Mouse (Mus musculus) spleen, postnatal 10 days (tissue): ENCODE results near the gene Crybg2.
A peak's percentile ranks its signal among the peaks of the same experiment; 100 is the strongest.

Experiments
- DNase-seq, 2 experiments: peaks; one replicate each; pipeline ENCODE4 v3.0.0; 2021 to 2022; ENCODE audit warnings: low spot score in 2 of 2

Gene Crybg2

DNA sequence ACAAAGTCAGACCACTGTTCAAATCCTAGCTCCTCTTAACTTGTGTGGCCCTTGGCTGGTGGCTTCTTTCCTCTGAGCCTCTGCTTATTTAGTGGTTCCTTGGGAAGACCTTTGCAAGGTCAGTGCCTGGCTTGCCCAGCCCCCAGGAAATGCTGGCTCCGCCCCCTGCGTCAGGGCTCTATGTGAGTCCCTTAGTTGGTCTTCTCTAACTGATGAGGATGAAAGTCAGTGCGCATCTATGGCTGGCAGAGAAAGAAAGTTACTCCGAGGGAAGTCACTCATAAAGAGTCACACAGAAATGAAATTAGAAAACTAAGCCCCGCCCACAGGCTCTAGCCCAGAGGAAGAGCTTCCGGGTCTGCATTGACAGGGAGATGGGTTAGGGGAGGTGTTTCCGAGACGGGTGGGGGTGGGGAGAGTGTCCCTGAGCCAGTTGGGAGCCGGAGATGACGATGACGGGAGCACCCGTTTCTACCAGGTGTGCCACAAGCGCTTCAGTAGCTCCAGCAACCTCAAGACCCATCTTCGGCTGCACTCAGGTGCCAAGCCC lies 2.4 kb upstream of the Crybg2 start:
- DNase-seq = no peak

GRCm38 (mm10) chr4:134058908-134059307 lies 1.7 kb upstream of the Crybg2 start:
- DNase-seq = no peak

GRCm38 (mm10) chr4:134061166-134061830 lies 683 bp downstream of the Crybg2 start:
- no peak for DNase-seq

GRCm38 (mm10) chr4:134061944-134062446 lies 1.4 kb downstream of the Crybg2 start:
- DNase-seq = no peak

- no peak for DNase-seq
Measured at GRCm38 (mm10) chr4:134062561-134062960, 1.9 kb downstream of the Crybg2 start.

DNA sequence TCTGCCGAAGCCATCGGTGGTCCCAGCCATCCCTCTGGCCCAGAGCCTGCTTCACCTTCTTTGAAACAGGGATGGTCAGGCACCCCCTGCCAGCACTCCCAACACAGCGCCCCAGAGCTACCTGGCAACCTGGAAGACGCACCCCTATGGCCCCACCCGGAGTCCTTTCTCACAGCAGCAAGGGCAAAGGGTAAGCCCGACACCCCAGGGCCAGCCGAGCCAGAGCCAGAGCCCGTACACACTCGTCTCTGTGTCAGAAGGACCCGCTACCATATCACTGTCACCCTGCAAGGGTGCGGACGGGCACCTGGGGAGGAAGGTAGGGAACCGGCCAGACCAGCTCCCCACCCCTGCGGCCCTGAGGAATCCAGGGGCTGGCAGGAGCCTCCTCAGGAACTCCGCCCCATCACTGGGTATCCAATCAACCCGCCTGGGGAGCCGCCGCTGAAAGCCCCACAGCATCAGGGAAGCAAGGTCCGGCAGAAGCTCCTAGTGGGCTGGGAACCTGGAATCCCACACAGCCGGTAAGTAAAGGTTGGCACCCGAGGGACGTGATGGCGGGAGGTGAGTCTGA lies 4.9 kb downstream of the Crybg2 start:
- DNase-seq = no peak

DNA sequence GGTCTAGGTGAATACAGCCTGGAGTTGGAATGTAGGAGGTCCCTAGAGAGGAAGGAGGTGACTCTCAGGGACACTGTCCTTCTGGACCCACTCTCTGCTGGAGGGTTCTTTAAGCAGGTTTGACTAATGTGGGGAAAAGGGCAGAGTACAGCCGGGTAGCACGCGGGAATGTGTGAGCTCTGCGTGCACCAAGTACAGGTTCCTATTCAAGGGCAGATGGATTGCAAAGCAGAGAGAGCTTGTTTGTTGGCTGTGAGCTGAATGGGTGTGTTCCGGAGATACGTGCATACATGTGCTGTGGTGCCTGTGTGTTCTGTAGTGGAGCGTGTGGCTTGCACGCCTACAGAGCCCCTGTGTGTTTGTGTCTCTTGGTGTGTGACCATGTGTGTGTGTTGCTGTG lies 6.8 kb downstream of the Crybg2 start:
- no peak for DNase-seq

DNA sequence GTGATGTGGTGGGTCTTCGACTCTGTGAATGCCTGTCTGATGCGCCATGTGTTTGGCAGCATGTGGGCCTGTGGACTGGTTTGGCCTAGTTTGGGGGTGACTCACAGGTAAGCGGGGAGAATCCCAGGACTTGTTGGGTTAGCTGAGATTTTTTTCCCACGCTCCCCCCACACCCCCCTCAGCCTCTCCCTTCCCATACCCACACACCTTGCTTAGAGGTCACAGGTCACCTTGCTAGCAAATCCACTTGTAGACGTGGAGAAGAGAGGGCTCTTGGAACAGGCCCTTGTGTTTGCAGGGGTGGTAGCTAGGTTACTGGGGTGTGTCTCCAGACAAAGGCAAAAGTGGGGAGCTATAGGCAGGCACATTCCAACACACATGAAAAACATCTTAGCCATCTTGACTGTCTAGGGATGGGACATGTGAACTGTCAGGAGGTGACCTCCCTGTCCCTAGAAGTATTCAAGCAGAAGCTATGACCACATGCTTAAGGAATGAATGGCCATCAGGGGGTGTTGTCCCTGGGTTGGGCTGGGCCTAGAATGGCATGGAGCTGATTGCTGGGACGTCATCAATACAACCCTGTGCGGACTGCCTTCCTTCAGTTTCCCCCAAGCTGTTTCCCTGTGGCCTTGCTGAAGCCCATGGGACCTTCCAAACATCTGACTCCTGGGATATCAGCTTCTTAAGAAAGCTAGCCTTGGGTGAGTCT lies 7.4 kb downstream of the Crybg2 start:
- DNase-seq = no peak

GRCm38 (mm10) chr4:134068793-134069580 lies 8.4 kb downstream of the Crybg2 start:
- DNase-seq = no peak

GRCm38 (mm10) chr4:134078694-134079093 lies 18.1 kb downstream of the Crybg2 start:
- DNase-seq = peak in 1 of 2 experiments; percentile 52

DNA sequence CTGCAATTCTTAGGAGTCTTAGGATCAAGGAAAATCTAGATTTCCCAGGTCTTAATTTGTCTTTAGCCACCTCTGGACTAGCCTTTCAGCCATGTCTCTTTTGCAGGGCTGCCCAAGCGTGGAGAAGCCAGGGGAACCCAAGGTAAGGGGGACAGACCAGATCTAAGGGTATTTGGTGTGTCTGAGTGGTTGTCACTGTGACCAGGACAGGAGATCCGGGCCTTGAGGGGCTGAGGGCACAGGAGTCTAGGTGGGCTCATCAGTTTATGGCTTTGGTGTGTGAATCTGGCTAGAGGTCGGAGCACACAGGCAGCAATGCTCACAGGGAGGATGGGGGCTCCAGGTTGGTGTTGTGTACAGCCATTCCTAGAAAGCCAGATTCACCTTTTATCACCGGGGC lies 20.1 kb downstream of the Crybg2 start:
- no peak for DNase-seq

DNA sequence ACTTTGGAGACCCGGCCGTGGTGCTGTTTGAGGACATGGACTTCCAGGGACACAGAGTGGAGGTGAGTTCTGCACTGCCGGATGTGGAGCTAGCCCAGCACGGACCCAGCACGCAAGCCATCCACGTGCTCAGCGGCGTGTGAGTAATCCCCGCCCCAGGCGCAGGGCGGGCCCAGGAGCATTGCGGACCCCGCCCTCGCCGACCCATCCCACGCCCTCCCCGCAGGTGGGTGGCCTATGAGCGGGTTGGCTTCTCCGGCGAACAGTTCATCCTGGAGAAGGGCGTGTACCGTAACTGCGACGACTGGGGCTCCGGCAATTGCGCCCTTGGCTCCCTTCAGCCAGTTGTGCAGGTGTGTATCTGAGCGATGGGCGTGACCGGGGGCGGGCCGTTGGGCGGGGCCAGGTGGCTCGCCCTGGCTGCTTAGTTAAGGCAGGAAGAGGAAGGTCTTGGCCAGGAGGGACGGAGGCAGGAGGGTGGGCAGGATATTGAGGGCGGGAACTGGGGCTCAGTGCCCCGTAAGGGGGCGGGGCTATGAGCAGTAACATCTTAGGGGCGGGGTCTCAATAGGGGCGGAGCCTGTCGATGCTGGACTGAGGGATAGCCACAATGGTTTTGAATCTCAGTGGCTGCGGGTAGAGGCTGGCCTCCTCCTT lies 21.2 kb downstream of the Crybg2 start:
- peak; percentile 67 to 89 for DNase-seq

DNA sequence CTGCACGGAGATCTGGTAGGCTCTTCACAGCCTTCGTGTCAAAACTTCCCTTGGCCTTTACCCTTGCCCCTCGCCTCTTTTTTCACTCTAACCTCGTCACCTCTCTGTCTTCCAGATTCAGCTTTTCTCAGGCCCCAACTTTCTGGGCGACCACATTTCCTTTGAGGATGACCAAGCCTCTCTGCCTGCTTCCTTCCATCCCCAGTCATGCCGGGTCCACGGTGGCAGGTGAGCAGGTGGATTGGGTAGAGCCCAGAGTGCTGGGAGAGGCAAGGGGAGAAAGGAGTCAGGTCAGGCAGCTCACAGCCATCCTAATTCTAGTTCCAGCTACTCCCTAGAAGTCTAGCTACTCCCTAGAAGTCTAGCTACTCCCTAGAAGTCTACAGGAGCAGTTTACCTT lies 21.8 kb downstream of the Crybg2 start:
- no peak for DNase-seq

DNA sequence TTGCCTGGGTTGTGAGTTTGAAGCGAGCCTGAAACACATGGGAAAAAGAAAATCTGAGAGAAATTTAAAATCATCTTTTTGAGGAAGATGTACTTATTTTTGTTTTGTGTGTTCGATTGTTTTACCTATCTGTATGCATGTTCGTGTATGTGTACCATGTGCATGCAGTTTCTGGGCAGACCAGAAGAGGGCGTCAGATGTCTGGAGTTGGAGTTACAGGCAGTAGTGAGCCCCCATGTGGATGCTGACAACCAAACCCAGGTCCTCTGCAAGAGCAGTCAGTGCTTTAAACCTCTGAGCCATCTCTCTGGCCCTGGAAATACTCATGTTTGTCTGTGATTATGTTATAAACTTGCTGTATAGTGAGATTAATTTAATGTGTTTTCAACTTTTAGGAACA lies 24.4 kb downstream of the Crybg2 start:
- DNase-seq = no peak

- peak in 1 of 2 experiments; percentile 63 for DNase-seq
Measured at GRCm38 (mm10) chr4:134087412-134087811, 26.8 kb downstream of the Crybg2 start.

- no peak for DNase-seq
Measured at GRCm38 (mm10) chr4:134089029-134089428, 28.4 kb downstream of the Crybg2 start.

DNA sequence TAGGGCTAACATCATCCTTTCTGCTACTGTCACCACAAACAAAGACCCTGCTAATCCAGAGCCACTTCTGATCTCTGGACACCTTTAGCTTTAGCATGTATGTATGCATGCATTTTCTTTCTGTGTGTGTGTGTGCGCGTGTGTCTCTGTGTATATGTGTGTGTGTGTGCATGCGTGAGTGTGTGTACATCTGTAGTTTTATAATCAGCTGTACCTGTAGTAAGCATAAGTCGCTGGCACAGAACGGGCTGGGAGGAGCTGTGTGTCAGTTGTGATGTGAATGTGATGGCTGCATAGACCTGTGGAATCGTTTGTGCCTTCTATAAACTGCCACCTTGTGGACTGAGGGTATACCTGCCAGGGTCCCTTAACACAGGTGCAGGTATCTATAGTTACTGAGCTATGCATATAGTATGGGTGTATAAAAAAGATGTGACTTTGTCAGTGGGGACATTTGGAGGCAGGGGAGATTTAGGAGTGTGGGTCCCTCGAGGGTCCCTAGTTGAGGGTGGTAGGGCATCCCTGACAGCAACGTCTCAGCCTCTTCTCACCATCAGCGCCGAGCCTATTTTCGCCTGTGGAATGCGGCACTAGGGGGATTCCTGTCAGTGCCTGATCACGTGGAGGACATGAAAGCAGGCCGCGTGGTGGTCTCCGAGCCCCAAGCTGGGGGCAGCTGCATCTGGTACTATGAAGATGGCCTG lies 30.1 kb downstream of the Crybg2 start:
- no peak for DNase-seq

GRCm38 (mm10) chr4:134091225-134091529 lies 30.6 kb downstream of the Crybg2 start:
- DNase-seq = no peak

DNA sequence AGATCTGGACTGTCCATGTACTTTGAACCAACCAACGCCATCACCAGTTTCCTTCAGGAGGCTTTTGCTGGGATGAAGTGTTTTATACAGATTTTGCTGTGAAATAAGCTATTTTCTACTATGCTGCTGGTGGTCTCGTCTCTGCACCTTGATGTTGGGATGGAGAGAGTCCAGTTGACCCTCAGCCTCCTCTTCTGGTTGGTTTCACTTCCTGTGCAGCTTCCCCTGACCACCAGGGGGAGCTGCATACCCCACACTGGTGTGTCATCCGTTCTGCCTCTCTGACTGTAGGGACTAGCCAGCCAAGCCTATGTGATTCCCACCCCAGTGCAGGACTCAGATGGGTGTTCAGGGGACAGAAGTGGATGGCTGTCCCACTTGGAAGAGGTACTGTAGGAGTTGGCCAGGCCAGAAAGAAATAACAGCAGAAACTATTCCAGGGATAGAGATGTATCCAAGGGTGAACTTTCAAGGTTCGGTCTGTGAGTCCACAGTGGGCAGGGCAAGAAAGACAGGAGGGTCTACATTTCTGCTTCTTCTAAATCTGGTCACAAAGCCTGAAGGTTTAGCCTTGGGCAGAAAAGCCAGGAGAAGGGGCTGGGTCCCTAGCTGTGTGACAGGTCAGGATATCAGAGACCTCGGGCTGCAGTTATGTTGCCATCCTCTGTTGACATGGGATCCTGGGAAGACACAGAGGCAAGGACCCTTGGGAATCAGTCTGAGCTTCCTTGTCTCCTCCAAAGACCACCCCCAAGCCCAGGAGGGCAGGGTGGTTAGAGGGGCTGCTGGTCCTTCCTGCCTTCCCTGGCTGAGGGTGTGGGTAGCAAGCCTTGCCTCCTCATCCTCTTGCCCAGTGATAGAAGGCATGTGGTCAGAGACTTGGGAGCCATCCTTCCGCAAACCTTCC lies 32.0 kb downstream of the Crybg2 start:
- DNase-seq = peak; percentile 68 to 85
